Mouse (Mus musculus) myocyte (in vitro differentiated cells): ENCODE results near the gene Fev. TPM values are rescaled to one million over a fixed set of nuclear protein-coding genes. Genes with fewer than 3 reads are reported as not detected.

Experiments
- H3K27me3 ChIP-seq: one replicate; pipeline ENCODE4 v1.6.1; 2011; ENCODE audit not compliant: control insufficient read depth, insufficient read depth, insufficient read length
- H3K36me3 ChIP-seq: one replicate; pipeline ENCODE4 v1.6.1; 2011; ENCODE audit not compliant: control insufficient read depth, insufficient read depth
- H3K4me2 ChIP-seq: one replicate; pipeline ENCODE4 v1.6.1; 2011; ENCODE audit warnings: low read depth, control low read depth
- H3K4me3 ChIP-seq: one replicate; pipeline ENCODE4 v1.5.1; 2011; ENCODE audit warnings: mild to moderate bottlenecking, control low read depth, moderate library complexity
- H3K79me2 ChIP-seq: one replicate; pipeline ENCODE4 v1.6.1; 2011; ENCODE audit not compliant: control insufficient read depth, insufficient read depth
- H3ac ChIP-seq: one replicate; pipeline ENCODE4 v1.6.1; 2011; ENCODE audit not compliant: control insufficient read depth, insufficient read length
- CEBPB ChIP-seq: IDR thresholded peaks from 2 replicates; pipeline ENCODE4 v1.6.1; 2011; ENCODE audit warnings: mild to moderate bottlenecking, moderate library complexity; ENCODE audit not compliant: poor library complexity, insufficient read depth, severe bottlenecking
- E2F4 ChIP-seq: IDR thresholded peaks from one replicate; pipeline ENCODE4 v1.6.1; 2011; ENCODE audit warnings: mild to moderate bottlenecking, control low read depth, moderate library complexity; ENCODE audit not compliant: insufficient read depth
- MAX ChIP-seq: IDR thresholded peaks from one replicate; pipeline ENCODE4 v1.6.1; 2011; ENCODE audit warnings: low read depth, mild to moderate bottlenecking, control low read depth
- MYOD1 ChIP-seq, 3 experiments: IDR thresholded peaks; one replicate each; pipeline ENCODE4 v1.6.1; 2011; ENCODE audit warnings: control low read depth in 2 of 3, low read depth in 2 of 3, mild to moderate bottlenecking in 2 of 3, moderate library complexity in 1 of 3; ENCODE audit not compliant: insufficient read length in 2 of 3, control insufficient read depth in 1 of 3
- MYOG ChIP-seq, 3 experiments: IDR thresholded peaks; one replicate each; pipeline ENCODE4 v1.6.1; 2011; ENCODE audit warnings: control low read depth in 2 of 3, low read depth in 2 of 3, mild to moderate bottlenecking in 2 of 3; ENCODE audit not compliant: insufficient read length in 2 of 3, control insufficient read depth in 1 of 3, insufficient read depth in 1 of 3
- POLR2A ChIP-seq: IDR thresholded peaks from one replicate; pipeline ENCODE4 v1.6.1; 2011; ENCODE audit warnings: low read depth, mild to moderate bottlenecking, control low read depth, moderate library complexity; ENCODE audit not compliant: insufficient read length
- POLR2AphosphoS2 ChIP-seq: IDR thresholded peaks from one replicate; pipeline ENCODE4 v1.6.1; 2011; ENCODE audit warnings: low read depth, control low read depth; ENCODE audit not compliant: insufficient read length
- REST ChIP-seq: IDR thresholded peaks from one replicate; pipeline ENCODE4 v1.6.1; 2011; ENCODE audit warnings: mild to moderate bottlenecking, control low read depth, moderate library complexity; ENCODE audit not compliant: insufficient read depth, insufficient read length
- SRF ChIP-seq: IDR thresholded peaks from one replicate; pipeline ENCODE4 v1.6.1; 2011; ENCODE audit warnings: low read depth; ENCODE audit not compliant: control insufficient read depth, insufficient read length
- TCF12 ChIP-seq: IDR thresholded peaks from one replicate; pipeline ENCODE4 v1.6.1; 2011; ENCODE audit warnings: mild to moderate bottlenecking, control low read depth; ENCODE audit not compliant: poor library complexity, insufficient read depth, severe bottlenecking
- TCF3 ChIP-seq: IDR thresholded peaks from one replicate; pipeline ENCODE4 v1.6.1; 2011; ENCODE audit warnings: low read depth, control low read depth; ENCODE audit not compliant: insufficient read length
- USF1 ChIP-seq: IDR thresholded peaks from one replicate; pipeline ENCODE4 v1.6.1; 2011; ENCODE audit warnings: low read depth, mild to moderate bottlenecking, control low read depth, moderate library complexity
- polyA plus RNA-seq: library from polyadenylated mRNA; unstranded; fragments of >200 nt; fragmentation: generic; extraction: Trizol; gene quantifications from one replicate; pipeline ENCODE4 v1.2.1, GENCODE M21; 2012; ENCODE audit warnings: missing spikeins

Gene Fev
- polyA plus RNA-seq, 1 experiment = not detected

DNA sequence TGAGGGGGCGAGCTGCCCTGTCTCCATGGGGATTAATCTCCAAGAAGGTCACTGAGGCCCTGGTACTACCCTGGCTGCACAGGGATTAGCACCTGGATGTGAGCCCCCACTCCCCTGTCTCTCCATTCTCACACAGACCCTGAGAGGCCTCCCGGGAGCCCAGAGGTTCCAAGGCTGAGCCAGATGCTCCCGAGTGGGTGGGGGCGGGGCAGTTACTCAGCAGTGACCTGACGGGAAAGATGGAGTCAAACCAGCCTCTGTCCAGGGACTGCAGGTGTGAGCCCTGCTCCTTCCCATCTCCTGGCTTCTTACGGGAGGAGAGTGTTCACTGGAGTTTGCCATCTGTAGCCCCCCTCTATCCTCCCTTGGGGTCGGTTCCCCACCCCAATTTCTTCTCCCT lies 12.8 kb upstream of the Fev start:
- H3K36me3 ChIP-seq = no peaks in the 10 kb centered on the region
- no peak overlapping the region for H3K4me2 ChIP-seq
- no peak overlapping the region for H3K4me3 ChIP-seq
- no peaks in the 10 kb centered on the region for H3K79me2 ChIP-seq
- H3K27me3 ChIP-seq = peaks cover 70% of the 10 kb centered on the region
- TF ChIP-seq TCF3 = no peak
- H3ac ChIP-seq = no peak overlapping the region

GRCm38 (mm10) chr1:74894966-74895365 lies 9.7 kb upstream of the Fev start:
- no peak overlapping the region for H3ac ChIP-seq
- H3K4me3 ChIP-seq = no peak overlapping the region
- H3K36me3 ChIP-seq = no peaks in the 10 kb centered on the region
- H3K4me2 ChIP-seq = no peak overlapping the region
- H3K27me3 ChIP-seq = peaks cover 63% of the 10 kb centered on the region
- no peaks in the 10 kb centered on the region for H3K79me2 ChIP-seq
- TF ChIP-seq TCF3 (no peak), MYOD1 (IDR thresholded peaks at IDR 0.05; ENCODE audit: control insufficient read depth in 1 of 3, insufficient read length in 2 of 3, low read depth in 2 of 3) (no peak), E2F4 (no peak), POLR2A (no peak)

DNA sequence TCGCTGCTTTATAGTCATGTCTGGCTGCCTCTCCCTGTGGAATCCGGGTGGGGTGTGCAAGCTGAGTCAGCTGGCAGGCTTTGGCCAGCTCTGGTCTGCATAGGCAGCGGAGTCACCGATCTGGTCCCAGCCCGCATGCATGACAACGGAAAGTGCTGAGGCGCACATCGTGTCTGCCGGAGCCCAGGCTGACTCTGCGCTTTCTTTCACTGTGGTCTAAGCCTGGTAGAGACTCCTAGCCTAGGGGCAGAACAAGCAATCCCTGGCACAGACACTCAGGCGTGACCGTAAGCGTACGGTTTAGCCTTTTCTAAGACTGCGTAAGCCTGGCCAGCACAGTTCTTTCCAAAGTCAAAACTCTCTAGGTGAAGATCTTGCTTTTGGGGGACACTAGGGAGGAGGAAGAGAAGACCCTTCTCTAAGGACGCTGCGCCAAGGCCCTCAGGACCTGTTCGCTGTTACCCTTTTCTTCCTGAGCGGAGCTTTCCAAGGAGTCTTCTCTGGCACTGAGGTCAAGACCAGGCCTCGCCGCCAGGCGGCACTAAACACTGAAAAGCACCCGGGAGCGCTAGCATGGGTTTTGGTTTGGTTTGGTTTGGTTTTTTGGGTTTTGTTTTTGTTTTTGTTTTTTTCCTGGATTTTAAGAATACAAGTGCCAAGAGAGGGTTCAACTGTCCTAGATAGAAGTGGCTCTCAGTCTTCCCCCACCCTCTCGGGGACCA lies 8.1 kb upstream of the Fev start, which contains the start of gene Cryba2:
Gene Cryba2 (minus strand): TSS at position 10 of the 722 bp plus-strand sequence.
- H3K36me3 ChIP-seq = no peaks in the 10 kb centered on the region
- no peak within 1 kb of the TSS for H3ac ChIP-seq
- peaks cover 50% of the 10 kb centered on the region for H3K27me3 ChIP-seq
- no peaks in the 10 kb centered on the region for H3K79me2 ChIP-seq
- TF ChIP-seq SRF (no peak), CEBPB (no peak), REST (no peak), MYOD1 (IDR thresholded peaks at IDR 0.05; ENCODE audit: control insufficient read depth in 1 of 3, insufficient read length in 2 of 3, low read depth in 2 of 3) (no peak), MAX (no peak), POLR2AphosphoS2 (no peak), MYOG (IDR thresholded peaks at IDR 0.05; ENCODE audit: control insufficient read depth in 1 of 3, insufficient read depth in 1 of 3, insufficient read length in 2 of 3, low read depth in 2 of 3) (no peak), E2F4 (no peak), TCF3 (no peak), TCF12 (no peak), POLR2A (no peak), USF1 (no peak)
- no peak within 1 kb of the TSS for H3K4me2 ChIP-seq
- H3K4me3 ChIP-seq = no peak within 1 kb of the TSS

DNA sequence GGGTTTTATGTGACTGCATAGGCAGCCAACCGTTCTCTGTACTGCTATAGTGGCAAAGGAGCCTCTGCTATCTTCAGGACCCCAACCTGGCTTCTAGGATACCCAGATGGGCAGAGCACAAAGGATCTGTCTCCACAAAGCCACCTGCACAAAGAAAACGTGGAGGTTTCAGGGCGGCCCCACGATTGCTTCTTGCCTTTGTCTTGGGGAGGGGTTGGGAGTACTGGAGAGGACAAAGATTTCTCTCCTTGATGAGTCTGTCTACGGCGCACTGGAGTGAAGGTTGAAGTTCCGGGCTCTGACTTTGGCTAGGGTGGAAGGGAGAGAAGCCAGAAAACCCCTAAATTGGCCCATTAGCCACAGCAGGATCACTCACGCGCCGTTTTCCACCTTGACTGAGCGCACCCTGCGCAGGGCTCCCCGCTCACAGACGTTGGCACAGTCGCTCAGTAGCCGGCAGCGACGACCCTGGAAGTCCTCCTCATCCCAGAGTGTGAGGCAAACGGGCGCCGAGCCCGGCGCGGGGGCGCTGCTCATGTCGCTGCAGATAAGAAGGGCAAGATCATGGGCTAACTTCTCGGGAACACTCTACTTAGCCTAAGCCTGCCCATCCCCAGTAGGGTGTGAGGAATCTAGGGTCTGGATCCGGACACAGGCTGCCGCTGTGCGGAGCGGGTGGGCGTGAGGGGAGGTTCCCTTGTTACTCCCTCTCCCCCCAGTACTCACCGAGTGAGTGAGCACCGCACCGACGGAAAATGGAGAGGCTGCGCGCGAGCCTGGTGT lies 7.3 kb upstream of the Fev start:
- Histone ChIP-seq H3K27me3 (peaks cover 43% of the 10 kb centered on the region), H3ac (no peak overlapping the region), H3K4me2 (no peak overlapping the region), H3K36me3 (no peaks in the 10 kb centered on the region), H3K4me3 (no peak overlapping the region), H3K79me2 (no peaks in the 10 kb centered on the region)
- TF ChIP-seq MAX (no peak), E2F4 (no peak), REST (no peak), POLR2A (no peak), MYOD1 (IDR thresholded peaks at IDR 0.05; ENCODE audit: control insufficient read depth in 1 of 3, insufficient read length in 2 of 3, low read depth in 2 of 3) (no peak), TCF3 (no peak), USF1 (no peak), CEBPB (no peak), SRF (no peak)

GRCm38 (mm10) chr1:74891513-74891912 lies 6.3 kb upstream of the Fev start:
- Histone ChIP-seq H3K79me2 (no peaks in the 10 kb centered on the region), H3K4me2 (no peak overlapping the region), H3K4me3 (no peak overlapping the region), H3K36me3 (no peaks in the 10 kb centered on the region), H3K27me3 (peaks cover 36% of the 10 kb centered on the region), H3ac (no peak overlapping the region)
- TF ChIP-seq MYOD1 (IDR thresholded peaks at IDR 0.05; ENCODE audit: control insufficient read depth in 1 of 3, insufficient read length in 2 of 3, low read depth in 2 of 3) = no peak
- TF ChIP-seq REST = peak; percentile 87
